Mouse (Mus musculus): Measurements from ENCODE around the gene Cldn14. TPM values are rescaled to one million over a fixed set of nuclear protein-coding genes. Genes with fewer than 3 reads are reported as not detected.

Cldn14 gene
- polyA plus RNA-seq, 1 experiment from 2014 or later = not detected

GRCm38 (mm10) chr16:93938400-93938846 is 70.2 kb downstream of the Cldn14 start:
- no peak overlapping the region for H3K27ac ChIP-seq
- no peaks in the 10 kb centered on the region for H3K36me3 ChIP-seq (replicated peaks)
- peak overlapping the region; percentile 50 for H3K4me2 ChIP-seq
- 13% methylated on average over 16 of the region's 16 CpGs for WGBS
- peaks cover 41% of the 10 kb centered on the region for H3K27me3 ChIP-seq
- H3K9me3 ChIP-seq = no peaks in the 10 kb centered on the region
- no peak for ATAC-seq (ENCODE audit: low FRiP score)
- peak overlapping the region; percentile 19; the same call in 1 of the 2 replicates for H3K4me3 ChIP-seq (replicated peaks)
- 0 out of 2 replicates have a peak, but pooled peaks cover 5% of the 10 kb centered on the region for H3K4me1 ChIP-seq
- no peak overlapping the region for H3K9ac ChIP-seq

- Histone ChIP-seq H3K27ac (no peak overlapping the region), H3K4me2 (no peak overlapping the region), H3K4me3 (replicated peaks) (no peak overlapping the region), H3K4me1 (0 out of 2 replicates have a peak, but pooled peaks cover 5% of the 10 kb centered on the region), H3K9ac (no peak overlapping the region), H3K36me3 (replicated peaks) (no peaks in the 10 kb centered on the region), H3K9me3 (no peaks in the 10 kb centered on the region), H3K27me3 (peaks cover 41% of the 10 kb centered on the region)
- WGBS = 22% methylated on average over 7 of the region's 7 CpGs
- ATAC-seq (ENCODE audit: low FRiP score) = no peak
Observed at GRCm38 (mm10) chr16:93935009-93935408, 73.6 kb downstream of the Cldn14 start.

GRCm38 (mm10) chr16:93934588-93934987 is 74.0 kb downstream of the Cldn14 start:
- Histone ChIP-seq H3K4me3 (replicated peaks) (no peak overlapping the region), H3K27me3 (peaks cover 41% of the 10 kb centered on the region), H3K4me1 (0 out of 2 replicates have a peak, but pooled peaks cover 5% of the 10 kb centered on the region), H3K36me3 (replicated peaks) (no peaks in the 10 kb centered on the region), H3K27ac (no peak overlapping the region), H3K9me3 (no peaks in the 10 kb centered on the region), H3K9ac (no peak overlapping the region), H3K4me2 (no peak overlapping the region)
- ATAC-seq (ENCODE audit: low FRiP score) = no peak
- 15% methylated on average over 13 of the region's 13 CpGs for WGBS

GRCm38 (mm10) chr16:93932185-93933168 is 76.2 kb downstream of the Cldn14 start:
- H3K27me3 ChIP-seq = peaks cover 34% of the 10 kb centered on the region
- 0 out of 2 replicates have a peak, but pooled peaks cover 3% of the 10 kb centered on the region for H3K4me1 ChIP-seq
- H3K36me3 ChIP-seq (replicated peaks) = no peaks in the 10 kb centered on the region
- H3K9me3 ChIP-seq = no peaks in the 10 kb centered on the region
- no peak overlapping the region for H3K4me3 ChIP-seq (replicated peaks)
- no peak for ATAC-seq (ENCODE audit: low FRiP score)
- H3K4me2 ChIP-seq = no peak overlapping the region
- 75% methylated on average over 17 of the region's 17 CpGs for WGBS
- no peak overlapping the region for H3K27ac ChIP-seq
- H3K9ac ChIP-seq = no peak overlapping the region

- Histone ChIP-seq H3K27me3 (peaks cover 5% of the 10 kb centered on the region), H3K4me2 (no peak overlapping the region), H3K4me1 (no peaks in the 10 kb centered on the region), H3K4me3 (replicated peaks) (no peak overlapping the region), H3K27ac (no peak overlapping the region), H3K9me3 (no peaks in the 10 kb centered on the region), H3K9ac (no peak overlapping the region), H3K36me3 (replicated peaks) (no peaks in the 10 kb centered on the region)
- 93% methylated on average over 17 of the region's 17 CpGs for WGBS
- ATAC-seq (ENCODE audit: low FRiP score) = no peak
Observed at GRCm38 (mm10) chr16:93929370-93930032, 79.1 kb downstream of the Cldn14 start.

- 82% methylated on average over 8 of the region's 8 CpGs for WGBS
- no peak overlapping the region for H3K27ac ChIP-seq
Observed at GRCm38 (mm10) chr16:93925684-93926247, 82.9 kb downstream of the Cldn14 start.

GRCm38 (mm10) chr16:93923788-93924187 is 84.8 kb downstream of the Cldn14 start:
- H3K4me2 ChIP-seq = no peak overlapping the region
- ATAC-seq (ENCODE audit: low FRiP score) = no peak
- no peaks in the 10 kb centered on the region for H3K27me3 ChIP-seq
- H3K36me3 ChIP-seq (replicated peaks) = no peaks in the 10 kb centered on the region
- H3K9ac ChIP-seq = no peak overlapping the region
- no peak overlapping the region for H3K27ac ChIP-seq
- no peaks in the 10 kb centered on the region for H3K9me3 ChIP-seq
- H3K4me3 ChIP-seq (replicated peaks) = no peak overlapping the region
- 77% methylated on average over 7 of the region's 7 CpGs for WGBS
- no peaks in the 10 kb centered on the region for H3K4me1 ChIP-seq

More at GRCm38 (mm10) chr16:93925684-93926247, 82.9 kb downstream of the Cldn14 start:
- ATAC-seq (ENCODE audit: low FRiP score) = no peak
- Histone ChIP-seq H3K4me1 (no peaks in the 10 kb centered on the region), H3K36me3 (replicated peaks) (no peaks in the 10 kb centered on the region), H3K4me2 (no peak overlapping the region), H3K9me3 (no peaks in the 10 kb centered on the region), H3K27me3 (no peaks in the 10 kb centered on the region), H3K4me3 (replicated peaks) (no peak overlapping the region), H3K9ac (no peak overlapping the region)

- no peak overlapping the region for H3K9ac ChIP-seq
- no peak for ATAC-seq (ENCODE audit: low FRiP score)
- H3K27ac ChIP-seq = no peak overlapping the region
- H3K36me3 ChIP-seq (replicated peaks) = no peaks in the 10 kb centered on the region
- H3K27me3 ChIP-seq = no peaks in the 10 kb centered on the region
- 79% methylated on average over 5 of the region's 5 CpGs for WGBS
- no peaks in the 10 kb centered on the region for H3K9me3 ChIP-seq
- peaks cover 3% of the 10 kb centered on the region; the same call in 1 of the 2 replicates for H3K4me1 ChIP-seq
- no peak overlapping the region for H3K4me3 ChIP-seq (replicated peaks)
- H3K4me2 ChIP-seq = no peak overlapping the region
Observed at GRCm38 (mm10) chr16:93922835-93923389, 85.7 kb downstream of the Cldn14 start.

GRCm38 (mm10) chr16:93920673-93921072 is 88.0 kb downstream of the Cldn14 start:
- no peak overlapping the region for H3K9ac ChIP-seq
- H3K9me3 ChIP-seq = no peaks in the 10 kb centered on the region
- peaks cover 3% of the 10 kb centered on the region; the same call in 1 of the 2 replicates for H3K4me1 ChIP-seq
- H3K4me2 ChIP-seq = no peak overlapping the region
- H3K4me3 ChIP-seq (replicated peaks) = no peak overlapping the region
- WGBS = 74% methylated on average over 4 of the region's 4 CpGs
- H3K27me3 ChIP-seq = 0 out of 2 replicates have a peak, but pooled peaks cover 4% of the 10 kb centered on the region
- H3K27ac ChIP-seq = no peak overlapping the region
- H3K36me3 ChIP-seq (replicated peaks) = no peaks in the 10 kb centered on the region
- ATAC-seq (ENCODE audit: low FRiP score) = no peak

GRCm38 (mm10) chr16:93919189-93919588 is 89.4 kb downstream of the Cldn14 start:
- ATAC-seq (ENCODE audit: low FRiP score) = no peak
- WGBS = 84% methylated on average over 20 of the region's 20 CpGs
- Histone ChIP-seq H3K9me3 (no peaks in the 10 kb centered on the region), H3K27ac (no peak overlapping the region), H3K4me1 (peaks cover 3% of the 10 kb centered on the region; the same call in 1 of the 2 replicates), H3K4me2 (no peak overlapping the region), H3K9ac (no peak overlapping the region), H3K4me3 (replicated peaks) (no peak overlapping the region), H3K36me3 (replicated peaks) (no peaks in the 10 kb centered on the region), H3K27me3 (0 out of 2 replicates have a peak, but pooled peaks cover 4% of the 10 kb centered on the region)

GRCm38 (mm10) chr16:93918679-93919060 is 90.0 kb downstream of the Cldn14 start:
- no peak overlapping the region for H3K9ac ChIP-seq
- no peaks in the 10 kb centered on the region for H3K9me3 ChIP-seq
- 0 out of 2 replicates have a peak, but pooled peaks cover 4% of the 10 kb centered on the region for H3K27me3 ChIP-seq
- WGBS = 66% methylated on average over 8 of the region's 8 CpGs
- H3K4me2 ChIP-seq = peak overlapping the region; percentile 45
- no peak overlapping the region for H3K27ac ChIP-seq
- H3K4me1 ChIP-seq = peaks cover 3% of the 10 kb centered on the region; the same call in 1 of the 2 replicates
- H3K36me3 ChIP-seq (replicated peaks) = no peaks in the 10 kb centered on the region
- H3K4me3 ChIP-seq (replicated peaks) = 0 out of 2 replicates have a peak overlapping the region, but pooled peaks have one; percentile 15
- ATAC-seq (ENCODE audit: low FRiP score) = no peak

Data from forebrain, embryonic 12.5 days (tissue).